Mouse (Mus musculus) 3134 (cell line): ENCODE results near the gene Dnaic2.

Experiments used
- DNase-seq: peaks from one replicate; pipeline ENCODE4 v3.0.0-alpha.2; 2011; ENCODE audit warnings: low spot score; ENCODE audit not compliant: insufficient read length; ENCODE audit errors: extremely low read depth

The Dnaic2 gene

DNA sequence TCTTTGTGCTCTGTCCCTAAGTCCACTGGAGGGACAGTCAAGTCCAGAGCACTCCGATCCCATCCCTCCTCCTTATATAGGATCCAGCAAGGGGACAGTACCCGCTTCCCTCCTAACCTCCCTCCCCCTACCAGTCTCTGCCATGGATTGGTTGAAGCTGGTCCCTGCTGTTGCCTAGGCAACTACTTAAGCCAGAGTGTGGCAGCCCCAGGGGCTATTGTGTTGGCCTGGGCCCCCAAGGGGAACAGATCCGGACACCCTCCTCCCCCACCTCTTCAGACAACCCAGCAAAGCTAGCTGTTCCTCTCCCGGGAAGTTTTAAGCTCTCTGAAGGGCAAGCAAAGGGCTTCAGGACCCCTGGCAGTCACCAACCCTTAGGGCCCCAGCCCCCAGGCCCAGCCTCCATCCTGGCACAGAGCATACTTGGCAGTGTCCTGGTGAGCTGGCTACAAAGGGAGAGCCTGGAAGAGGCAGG, 68.7 kb downstream of the Dnaic2 start, which contains the start of gene Btbd17:
TSS of gene Btbd17 (minus strand) at position 98 of the 475 bp plus-strand sequence.
- DNase-seq: no peak

GRCm38 (mm10) chr11:114797176-114797575, 70.0 kb downstream of the Dnaic2 start:
- no peak for DNase-seq

DNA sequence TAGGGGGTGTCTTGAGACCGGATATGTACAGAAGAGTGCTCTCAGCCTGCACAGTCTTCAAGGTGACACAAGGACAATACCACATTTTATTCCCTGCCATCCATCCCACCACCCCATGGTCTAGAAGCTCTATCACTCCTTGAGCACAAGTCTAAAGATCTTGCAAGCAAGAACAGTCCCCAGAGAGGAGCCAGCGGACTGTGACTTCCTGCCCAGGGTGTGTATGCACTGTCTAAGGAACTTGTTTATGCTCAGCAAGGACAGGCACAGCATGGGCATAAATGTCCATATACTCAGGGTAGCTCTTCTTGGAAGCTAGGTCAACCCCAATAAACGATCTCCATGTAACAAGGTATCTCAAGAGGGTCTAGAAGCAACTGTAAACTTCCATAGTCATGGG, 70.8 kb downstream of the Dnaic2 start:
- DNase-seq: no peak

GRCm38 (mm10) chr11:114798624-114799023, 71.4 kb downstream of the Dnaic2 start, which contains the start of gene Gpr142:
Gpr142 (plus strand) TSS chr11:114798924.
- no peak for DNase-seq

- no peak for DNase-seq
Observed at GRCm38 (mm10) chr11:114801906-114802305, 74.7 kb downstream of the Dnaic2 start.

DNA sequence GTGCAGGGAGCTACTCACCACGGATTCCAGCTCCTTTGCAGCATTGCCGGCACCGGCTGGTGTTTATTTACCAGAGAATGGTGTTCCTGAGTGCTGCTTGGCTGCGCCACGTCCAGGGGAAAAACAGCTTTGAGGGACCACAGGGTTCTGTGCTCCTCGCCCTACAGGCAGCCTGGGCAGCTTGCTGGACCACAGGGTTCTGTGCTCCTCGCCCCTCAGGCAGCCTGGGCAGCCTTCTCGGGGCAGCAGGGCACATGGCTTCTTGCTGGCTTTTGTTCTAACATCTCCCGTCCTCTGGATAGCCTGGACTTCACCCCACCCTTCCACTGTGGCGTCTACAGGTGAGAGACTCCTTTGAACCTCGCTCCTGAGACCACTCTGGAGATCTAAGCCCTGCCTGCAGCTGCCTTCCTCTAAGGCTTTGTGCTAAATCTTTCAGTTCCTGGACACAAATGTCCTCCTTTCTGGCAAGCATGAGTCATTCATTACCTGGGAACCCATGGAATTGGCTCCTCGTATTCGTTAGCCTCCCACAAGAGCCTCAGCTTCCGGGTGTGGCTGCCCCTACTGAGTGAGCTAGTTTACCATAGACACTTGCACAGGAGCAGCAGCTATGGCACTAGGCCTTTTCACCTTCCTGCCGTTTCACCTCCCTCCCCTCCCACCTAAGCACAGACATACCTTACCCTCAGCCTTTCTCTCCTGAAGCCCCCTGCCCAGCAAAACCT, 75.5 kb downstream of the Dnaic2 start:
- no peak for DNase-seq

- no peak for DNase-seq
Observed at GRCm38 (mm10) chr11:114803990-114804389, 76.8 kb downstream of the Dnaic2 start.

- no peak for DNase-seq
Observed at GRCm38 (mm10) chr11:114807025-114807424, 79.8 kb downstream of the Dnaic2 start.
